Mouse (Mus musculus) heart, embryonic 13.5 days (tissue): ENCODE measurements around the gene Ssr1. TPM values are rescaled to one million over a fixed set of nuclear protein-coding genes. Genes with fewer than 3 reads are reported as not detected.

Source experiments
- polyA plus RNA-seq: library from polyadenylated mRNA; unstranded; fragments of >200 nt; fragmentation: Nextera tagmentation; extraction: Ambion mirVana; gene quantifications from 2 replicates; pipeline ENCODE4 v1.2.1, GENCODE M21; 2015

Gene Ssr1
- polyA plus RNA-seq, 1 experiment from 2014 or later = 89.0 TPM

Other genes with a start within 250 kb of the Ssr1 start
- gene Rreb1, start 215.8 kb downstream of the Ssr1 start, polyA plus RNA-seq = 9.4 and 11.0 TPM in 2 replicates
- 27.5 and 30.4 TPM in 2 replicates for gene Riok1, start 42.8 kb upstream of the Ssr1 start, polyA plus RNA-seq
- gene Cage1, start 42.9 kb upstream of the Ssr1 start, polyA plus RNA-seq = 0.94 and 1.2 TPM in 2 replicates
- 29.9 and 31.9 TPM in 2 replicates for gene Dsp, start 157.1 kb upstream of the Ssr1 start, polyA plus RNA-seq
- gene Snrnp48, start 210.7 kb upstream of the Ssr1 start, polyA plus RNA-seq = 20.0 and 25.4 TPM in 2 replicates